Mouse (Mus musculus) MEL (cell line): Measurements from ENCODE around the gene Ell2.

ENCODE experiments used
- CTCF ChIP-seq, 3 experiments: IDR thresholded peaks in 2 of 3; conservative IDR thresholded peaks in 1 of 3; 2 replicates each; pipeline ENCODE4 v1.5.1; 2011 to 2012; ENCODE audit warnings: low read length in 3 of 3, low read depth in 2 of 3, mild to moderate bottlenecking in 2 of 3, improper control_type of control experiment in 1 of 3, inconsistent platforms in 1 of 3, mixed read lengths in 1 of 3, moderate library complexity in 1 of 3; ENCODE audit not compliant: control insufficient read depth in 1 of 3, insufficient read depth in 1 of 3, poor library complexity in 1 of 3, severe bottlenecking in 1 of 3
- E2F4 ChIP-seq: IDR thresholded peaks from 2 replicates; pipeline ENCODE4 v1.6.1; 2011; ENCODE audit warnings: low read depth, low read length, improper control_type of control experiment, borderline replicate concordance
- ELF1 ChIP-seq: IDR thresholded peaks from 2 replicates; pipeline ENCODE4 v1.6.1; 2014; ENCODE audit warnings: low read depth, mild to moderate bottlenecking, inconsistent platforms, low read length, improper control_type of control experiment, moderate library complexity
- EP300 ChIP-seq, 2 experiments: IDR thresholded peaks; 2 replicates each; pipeline ENCODE4 v1.6.1; 2011; ENCODE audit warnings: improper control_type of control experiment in 2 of 2, low read length in 2 of 2, low read depth in 1 of 2, mild to moderate bottlenecking in 1 of 2
- GATA1 ChIP-seq: IDR thresholded peaks from 2 replicates; pipeline ENCODE4 v1.6.1; 2011; ENCODE audit warnings: low read depth, low read length, improper control_type of control experiment
- MAX ChIP-seq: IDR thresholded peaks from 2 replicates; pipeline ENCODE4 v1.6.1; 2011; ENCODE audit warnings: low read length, improper control_type of control experiment
- NELFE ChIP-seq: IDR thresholded peaks from 2 replicates; pipeline ENCODE4 v1.6.1; 2011; ENCODE audit warnings: low read depth, low read length, improper control_type of control experiment
- POLR2A ChIP-seq, 2 experiments: IDR thresholded peaks; 2 replicates each; pipeline ENCODE4 v1.6.1; 2011 to 2012; ENCODE audit warnings: low read length in 2 of 2, mild to moderate bottlenecking in 2 of 2, control low read depth in 1 of 2, improper control_type of control experiment in 1 of 2, low read depth in 1 of 2, moderate library complexity in 1 of 2; ENCODE audit not compliant: control insufficient read depth in 1 of 2, insufficient read depth in 1 of 2, poor library complexity in 1 of 2
- POLR2AphosphoS2 ChIP-seq: IDR thresholded peaks from 2 replicates; pipeline ENCODE4 v1.6.1; 2011; ENCODE audit warnings: low read length, improper control_type of control experiment
- SIN3A ChIP-seq: IDR thresholded peaks from 2 replicates; pipeline ENCODE4 v1.6.1; 2012; ENCODE audit warnings: low read length, improper control_type of control experiment, inconsistent platforms
- UBTF ChIP-seq: IDR thresholded peaks from 2 replicates; pipeline ENCODE4 v1.6.1; 2012; ENCODE audit warnings: low read depth, mild to moderate bottlenecking, inconsistent platforms, low read length, improper control_type of control experiment, moderate library complexity, borderline replicate concordance; ENCODE audit not compliant: insufficient read depth
- ZNF384 ChIP-seq: IDR thresholded peaks from 2 replicates; pipeline ENCODE4 v1.6.1; 2012; ENCODE audit warnings: low read depth, mild to moderate bottlenecking, inconsistent platforms, low read length, improper control_type of control experiment

DNA sequence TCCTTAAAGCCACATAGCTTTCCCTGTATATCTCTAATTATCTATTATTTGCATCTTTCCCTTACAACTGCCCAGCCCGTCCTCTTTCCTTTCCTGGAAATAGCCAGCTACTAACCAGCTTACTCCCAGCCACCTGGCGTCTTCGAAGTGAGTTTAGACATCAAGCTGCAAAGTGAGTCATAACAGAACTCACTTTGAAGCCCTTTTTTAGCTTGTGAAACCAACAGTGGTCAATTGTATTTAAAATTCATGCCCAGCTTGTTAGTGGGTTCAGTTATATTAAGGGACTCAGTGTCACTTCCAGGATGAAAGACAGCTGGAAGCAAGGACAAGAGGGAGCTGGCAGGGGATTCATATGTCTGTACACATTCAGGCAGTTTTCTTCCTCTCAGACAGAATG lies 33.5 kb downstream of the Ell2 start:
- no peak for TF ChIP-seq EP300 (IDR thresholded peaks at IDR 0.05; ENCODE audit: low read depth in 1 of 2, low read length in 2 of 2)
- no peak for TF ChIP-seq E2F4
- TF ChIP-seq SIN3A, result no peak
- TF ChIP-seq CTCF (IDR thresholded peaks at IDR 0.05 in 2 of 3, conservative IDR thresholded peaks at IDR 0.05 in 1 of 3; ENCODE audit: control insufficient read depth in 1 of 3, insufficient read depth in 1 of 3, low read depth in 2 of 3, low read length in 3 of 3, poor library complexity in 1 of 3, severe bottlenecking in 1 of 3), result no peak
- TF ChIP-seq ZNF384, result no peak
- no peak for TF ChIP-seq POLR2A (IDR thresholded peaks at IDR 0.05; ENCODE audit: control insufficient read depth in 1 of 2, insufficient read depth in 1 of 2, low read depth in 1 of 2, low read length in 2 of 2, poor library complexity in 1 of 2)
- no peak for TF ChIP-seq NELFE
- no peak for TF ChIP-seq GATA1
- TF ChIP-seq POLR2AphosphoS2, result no peak
- TF ChIP-seq MAX, result no peak
- TF ChIP-seq UBTF, result no peak
- no peak for TF ChIP-seq ELF1
